Mouse (Mus musculus) gastrocnemius, adult 18-20 months (tissue): ENCODE results near the gene Fam71e1. TPM values are rescaled to one million over a fixed set of nuclear protein-coding genes. Genes with fewer than 3 reads are reported as not detected.

Experiments used
- DNase-seq: peaks from one replicate; pipeline ENCODE4 v3.0.0; 2021; ENCODE audit warnings: low spot score
- total RNA-seq, 2 experiments: library from RNA; stranded (reverse); gene quantifications; 2 replicates each; pipeline ENCODE4 v1.2.3; 2021

Fam71e1 gene
- total RNA-seq, 2 experiments from 2014 or later, result 3.5 to 5.0 TPM

DNA sequence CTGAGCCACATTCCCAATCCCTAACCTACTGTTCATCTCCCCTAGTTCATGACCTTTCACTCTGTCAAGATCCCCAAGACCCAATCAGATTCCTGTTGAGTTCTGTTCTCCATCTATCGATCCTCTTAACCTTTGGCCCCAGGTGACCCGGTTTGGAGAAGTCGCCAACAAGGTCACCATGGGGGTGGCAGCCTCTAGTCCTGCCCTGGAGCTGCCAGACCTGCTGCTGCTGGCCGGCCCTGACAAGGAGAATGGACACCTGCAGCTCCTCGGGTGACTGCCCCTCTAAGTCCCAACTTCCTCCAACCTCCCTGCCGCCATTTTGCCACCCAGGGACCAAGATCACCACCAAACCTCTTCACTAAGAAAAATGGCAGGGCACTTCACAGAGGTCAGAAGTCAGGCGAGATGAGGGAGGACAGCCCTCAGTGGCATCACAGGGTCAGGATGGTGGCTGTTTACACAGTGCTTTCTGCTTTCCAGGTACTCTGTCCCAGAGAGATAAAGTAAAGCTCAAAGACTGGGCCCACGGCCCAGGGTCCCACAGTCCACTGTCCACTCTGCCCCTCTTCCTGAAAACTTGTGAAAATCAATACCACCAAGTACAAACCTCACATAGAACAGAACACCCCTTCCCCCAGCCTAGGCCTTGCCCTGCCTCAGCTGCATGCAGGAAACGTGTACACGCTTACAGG, 1.1 kb downstream of the Fam71e1 start:
- DNase-seq, result no peak

DNA sequence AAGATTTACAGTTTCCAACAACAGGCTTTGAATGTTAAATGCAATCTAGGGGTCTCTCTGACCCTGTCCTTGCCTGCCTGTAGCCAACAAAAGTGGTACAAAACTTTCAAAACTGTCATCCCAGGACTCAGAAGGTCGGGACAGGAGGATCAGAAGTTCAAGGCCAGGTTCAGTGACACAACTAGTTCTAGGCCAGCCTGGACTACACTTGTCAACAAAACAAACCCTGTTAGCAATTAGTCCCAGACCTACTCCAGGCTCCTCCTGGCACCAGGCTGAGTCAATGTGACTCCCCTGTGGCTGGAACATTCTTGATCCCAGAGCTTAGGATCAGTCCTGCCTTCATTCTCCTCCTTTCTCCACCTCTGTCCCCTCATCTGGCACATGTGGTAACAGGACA, 2.5 kb downstream of the Fam71e1 start:
- DNase-seq, result no peak

DNA sequence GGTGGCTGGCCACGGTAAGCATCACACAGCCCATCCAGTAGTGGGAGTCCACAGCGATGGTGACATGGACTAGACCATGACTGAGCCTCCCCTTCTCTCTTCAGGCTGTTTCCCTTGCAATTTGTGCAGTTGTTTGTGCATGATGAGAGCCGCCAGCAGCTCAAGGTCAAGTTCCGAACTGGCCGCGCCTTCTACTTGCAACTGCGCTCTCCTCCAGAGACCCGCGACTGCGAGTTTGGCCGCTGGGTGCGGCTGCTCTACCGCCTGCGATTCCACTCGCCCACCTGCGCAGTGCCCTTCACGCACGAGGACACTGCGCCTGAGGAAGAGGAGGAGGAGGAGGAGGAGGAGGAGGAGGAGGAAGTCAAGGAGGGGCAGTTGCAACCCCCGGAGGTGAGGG, 3.7 kb downstream of the Fam71e1 start:
- DNase-seq, result no peak

DNA sequence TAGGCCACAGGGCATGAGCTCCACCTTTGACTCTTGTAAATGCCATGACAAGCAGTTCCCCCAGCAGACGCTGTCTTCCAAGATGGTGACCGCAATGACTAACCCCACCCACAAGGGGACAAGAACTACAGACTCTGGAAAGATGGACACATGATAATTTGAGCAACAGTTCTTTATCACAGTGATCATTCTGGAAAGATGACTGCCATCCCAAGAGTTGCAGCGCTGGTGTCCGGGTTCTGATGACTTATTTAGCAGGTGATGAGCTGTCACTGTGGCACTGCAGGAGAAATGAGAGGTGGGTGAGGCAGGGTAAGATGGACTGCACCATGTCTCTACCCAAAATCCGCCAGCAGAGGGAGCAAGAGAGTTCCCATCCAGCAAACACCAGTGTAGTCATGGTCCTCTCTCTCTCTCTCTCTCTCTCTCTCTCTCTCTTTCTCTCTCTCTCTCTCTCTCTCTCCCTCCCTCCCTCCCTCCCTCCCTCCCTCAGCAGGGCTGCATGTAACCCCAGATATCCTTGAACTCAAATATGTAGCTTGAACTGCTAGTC, 5.3 kb downstream of the Fam71e1 start:
- DNase-seq, result peak; percentile 70

DNA sequence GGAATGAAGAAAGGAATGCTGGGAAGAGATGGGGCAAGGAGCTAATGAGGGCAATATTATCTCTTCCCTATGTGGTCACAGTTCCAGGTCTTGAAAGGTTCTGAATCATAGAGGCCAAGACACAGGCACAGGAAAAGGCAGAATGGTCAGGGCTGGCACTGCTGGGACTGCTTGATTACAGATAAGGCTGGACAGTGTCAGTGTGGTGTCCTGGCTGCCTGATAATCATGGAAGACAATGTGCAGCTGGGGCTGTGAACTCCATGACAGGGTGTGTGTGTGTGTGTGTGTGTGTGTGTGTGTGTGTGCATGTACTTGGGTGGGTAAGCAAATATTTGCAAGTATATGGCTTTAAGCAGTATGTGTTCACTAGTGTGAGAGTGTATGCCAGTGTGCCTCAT, 11.1 kb downstream of the Fam71e1 start:
- DNase-seq, result no peak

DNA sequence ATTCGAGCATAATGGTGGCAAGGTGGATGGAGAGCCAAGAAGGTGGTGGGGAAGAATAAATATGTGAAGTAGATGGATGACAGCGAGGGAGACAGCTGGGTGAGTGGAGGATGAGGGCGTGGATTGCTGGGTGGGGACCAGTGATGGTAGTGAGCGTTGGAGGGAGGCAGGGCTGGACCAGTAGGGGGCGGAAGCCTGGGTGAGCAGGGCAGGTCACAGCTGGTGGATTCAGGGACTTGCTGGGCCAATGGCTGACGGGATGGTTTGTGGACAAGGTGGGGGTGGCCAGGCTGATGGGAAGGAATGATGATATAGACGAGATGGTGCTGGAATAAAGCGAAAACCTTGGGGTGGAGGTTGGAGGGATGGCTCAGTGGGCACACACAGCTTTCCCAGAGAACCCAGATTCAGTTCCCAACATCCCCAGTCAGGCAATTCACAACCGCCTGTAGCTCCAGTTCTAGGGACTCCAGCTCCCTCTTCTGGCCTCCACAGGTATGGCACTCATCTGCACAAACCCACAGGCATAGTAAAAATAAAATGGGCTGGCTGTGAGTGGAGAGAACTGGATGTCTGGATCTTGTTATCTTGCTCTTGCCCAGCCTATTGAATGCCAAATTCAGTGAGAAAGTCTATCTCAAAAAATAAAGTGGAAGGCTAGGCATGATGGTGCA, 23.0 kb downstream of the Fam71e1 start:
- DNase-seq, result no peak

DNA sequence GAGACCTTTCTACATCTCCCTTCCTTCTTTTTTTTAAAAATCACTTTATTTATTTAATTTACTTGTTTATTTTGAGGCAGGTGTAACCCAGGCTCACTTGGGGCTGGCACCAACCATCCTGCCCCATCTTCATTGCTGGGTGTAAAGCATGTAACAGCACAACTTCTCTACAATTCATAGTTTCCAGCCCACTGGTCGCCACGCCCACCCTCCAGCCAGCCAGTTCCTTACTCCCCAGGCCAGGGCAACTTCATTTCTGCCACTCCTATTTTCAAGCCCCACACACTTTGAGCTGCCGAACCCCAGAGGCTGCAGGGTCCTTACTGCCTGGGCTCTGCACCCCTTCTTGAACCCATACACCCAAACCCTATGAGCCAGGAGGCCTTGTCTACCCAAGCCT, 24.6 kb downstream of the Fam71e1 start:
- DNase-seq, result no peak

DNA sequence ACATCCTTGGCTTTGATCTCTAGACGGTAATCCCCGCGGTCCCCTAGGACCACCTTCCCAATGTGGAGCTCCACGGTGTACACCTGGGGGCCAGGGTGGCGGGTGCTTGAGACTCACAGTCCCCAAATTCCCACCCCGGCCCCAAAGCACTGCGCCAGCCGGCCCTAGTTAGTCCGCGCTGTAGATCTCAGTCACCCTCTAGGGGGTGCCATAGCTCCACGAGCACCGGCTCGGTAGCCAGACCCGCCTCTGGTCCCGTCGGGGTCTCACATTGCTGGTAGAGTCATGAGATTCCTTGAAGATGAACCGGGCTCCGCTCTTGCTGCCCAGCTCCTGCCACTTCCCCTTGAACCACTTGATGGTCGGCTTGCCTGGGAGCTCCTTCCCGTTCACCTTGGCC, 25.3 kb downstream of the Fam71e1 start:
- DNase-seq, result peak; percentile 70

DNA sequence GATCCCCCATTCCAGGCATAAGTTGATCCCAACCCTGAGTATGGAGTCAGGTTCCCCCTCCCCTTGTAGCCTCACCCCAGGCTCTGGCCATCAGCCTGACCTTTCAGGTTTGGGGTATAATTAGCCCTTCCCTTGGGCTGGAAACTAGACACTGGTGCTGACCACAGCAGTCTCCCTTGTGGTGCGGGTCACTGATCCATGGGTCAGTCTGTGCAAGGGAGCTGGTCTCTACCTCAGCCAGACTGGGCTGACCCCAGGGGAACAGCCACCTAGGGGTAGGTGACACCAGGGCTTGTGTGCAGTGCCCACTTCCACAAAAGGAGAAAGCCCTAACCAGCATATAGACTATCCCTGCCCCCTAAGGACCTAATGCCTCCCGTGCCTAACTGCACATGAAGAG, 26.7 kb downstream of the Fam71e1 start:
- DNase-seq, result peak; percentile 86

DNA sequence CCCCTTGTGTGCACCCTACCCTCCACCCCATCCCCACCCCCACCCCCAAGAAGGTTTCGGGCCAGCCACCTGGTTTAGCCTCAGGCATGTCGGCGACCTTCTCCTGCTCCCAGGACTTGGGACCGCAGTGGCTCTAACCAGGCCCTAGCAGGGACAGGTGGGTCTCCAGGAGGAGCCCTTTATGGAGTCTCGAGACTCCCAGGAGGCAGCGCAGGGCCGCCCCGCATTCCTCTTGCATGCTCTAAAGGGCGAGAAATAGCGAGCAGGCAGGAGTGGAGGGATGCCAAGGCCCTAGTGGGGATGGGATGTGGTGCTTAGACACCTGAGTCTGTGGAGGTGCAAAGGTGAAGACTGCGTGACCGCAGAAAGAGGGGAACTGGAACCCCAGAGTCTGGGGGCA, 28.1 kb downstream of the Fam71e1 start, which contains the start of gene Mybpc2:
TSS of gene Mybpc2 (minus strand) at position 155 of the 400 bp plus-strand sequence.
- DNase-seq, result peak; percentile 90

DNA sequence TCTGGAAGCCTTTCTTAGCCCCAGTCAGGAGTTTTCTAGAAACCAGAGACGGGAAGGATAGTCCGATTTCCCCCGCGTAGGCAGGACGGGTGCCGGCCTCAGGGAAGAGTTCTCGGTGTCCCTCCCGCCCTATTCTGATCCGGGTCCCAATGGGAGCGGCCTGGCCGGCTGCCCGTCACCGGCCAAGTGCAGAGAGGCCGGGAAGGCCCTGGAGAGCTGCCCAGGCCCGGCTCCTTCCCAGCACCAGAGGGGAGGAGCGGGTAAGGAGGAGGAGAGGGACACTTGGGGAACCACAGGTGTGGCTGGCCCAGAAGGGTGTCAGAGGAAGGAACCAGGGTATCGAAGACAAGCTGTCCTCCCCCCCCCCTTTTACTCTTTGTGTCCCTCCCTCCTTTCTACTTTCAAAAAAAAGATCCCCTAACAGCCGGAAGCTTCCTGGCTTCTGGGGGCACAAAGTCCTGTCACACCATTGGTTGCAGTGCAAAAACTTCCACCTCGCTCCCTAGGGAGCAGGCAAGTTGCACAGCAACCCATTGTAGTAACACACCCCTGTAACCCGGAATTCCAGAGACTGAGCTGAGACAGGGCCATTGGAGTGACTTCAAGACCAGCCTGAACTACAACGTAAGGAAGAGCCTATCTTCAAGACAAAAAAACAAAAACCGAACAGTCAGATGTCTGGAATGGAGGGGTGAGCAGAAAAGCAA, 28.9 kb downstream of the Fam71e1 start:
- peak; percentile 96 for DNase-seq

DNA sequence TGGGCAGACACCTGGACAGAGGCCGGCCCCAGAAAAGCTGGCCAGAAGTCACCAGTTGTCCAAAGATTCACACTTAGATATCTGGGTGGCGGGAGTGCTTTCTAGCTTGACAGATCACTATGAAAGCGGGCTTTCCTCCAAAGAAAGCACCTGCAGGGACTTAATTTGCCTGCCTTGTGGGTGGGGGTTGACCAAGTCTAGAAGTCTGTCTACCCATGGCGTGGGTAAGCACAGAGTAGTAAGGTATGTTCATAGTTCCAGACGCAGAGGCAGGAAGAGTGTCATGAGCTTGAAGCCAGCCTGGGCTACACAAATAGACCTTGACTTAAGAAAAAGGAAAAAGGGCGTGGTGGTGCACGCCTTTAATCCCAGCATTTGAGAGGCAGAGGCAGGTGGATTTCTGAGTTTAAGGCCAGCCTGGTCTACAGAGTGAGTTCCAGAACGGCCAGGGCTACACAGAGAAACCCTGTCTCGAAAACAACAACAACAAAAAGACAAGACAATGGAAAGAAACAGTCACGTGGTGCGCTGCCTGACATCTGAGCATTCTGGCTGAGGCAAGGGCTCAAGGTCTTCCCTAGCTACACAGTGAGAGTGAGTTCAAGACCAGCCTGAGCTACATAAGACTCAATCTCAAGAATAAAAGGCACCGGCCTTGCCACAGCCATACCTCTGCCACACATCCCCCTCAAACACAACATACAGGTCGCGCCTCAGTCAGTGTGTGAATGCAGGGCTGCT, 30.2 kb downstream of the Fam71e1 start:
- no peak for DNase-seq

DNA sequence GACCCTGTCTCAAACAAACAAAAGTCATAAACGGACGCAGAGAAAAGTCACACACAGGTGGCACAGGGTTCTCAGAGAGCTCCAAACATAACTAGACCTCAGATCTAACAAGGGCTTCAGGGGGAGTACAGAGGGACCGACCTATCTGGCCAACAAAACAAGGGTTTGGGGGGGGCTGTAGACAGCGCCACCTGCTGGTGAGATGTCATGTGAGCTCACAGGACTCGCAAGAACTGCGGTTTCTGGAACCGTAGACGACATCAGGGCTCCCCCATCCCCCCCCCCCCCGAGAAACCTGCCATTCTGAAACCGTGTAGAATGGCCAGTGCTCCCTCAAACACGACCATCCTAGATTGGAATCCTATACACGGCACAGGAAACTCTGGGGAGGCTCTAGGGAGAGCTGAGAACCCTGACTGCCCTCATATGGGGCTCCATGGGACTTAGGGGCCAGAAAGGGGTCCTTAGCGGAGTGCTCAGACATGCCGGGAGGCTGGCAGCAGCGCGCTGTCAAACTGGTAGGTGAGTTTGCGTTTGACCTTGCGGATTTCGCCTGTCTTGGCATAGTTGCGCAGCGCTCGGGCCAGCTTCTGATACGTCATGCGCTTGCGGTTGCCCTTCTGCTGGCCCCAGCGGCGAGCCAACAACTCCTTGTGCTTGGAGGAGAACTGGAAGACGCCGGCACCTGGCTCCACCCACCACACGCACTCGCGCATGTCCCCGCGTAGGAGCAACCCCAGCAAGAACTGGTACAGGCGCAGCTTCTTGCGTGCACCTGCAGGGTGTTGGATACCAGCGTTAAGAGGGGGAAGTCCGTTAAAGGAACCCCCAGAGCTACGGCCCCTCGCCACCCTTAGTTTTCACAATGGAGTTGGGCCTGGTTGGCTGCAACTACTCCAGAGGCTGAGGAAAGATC, 31.4 kb downstream of the Fam71e1 start:
- peak; percentile 91 for DNase-seq

DNA sequence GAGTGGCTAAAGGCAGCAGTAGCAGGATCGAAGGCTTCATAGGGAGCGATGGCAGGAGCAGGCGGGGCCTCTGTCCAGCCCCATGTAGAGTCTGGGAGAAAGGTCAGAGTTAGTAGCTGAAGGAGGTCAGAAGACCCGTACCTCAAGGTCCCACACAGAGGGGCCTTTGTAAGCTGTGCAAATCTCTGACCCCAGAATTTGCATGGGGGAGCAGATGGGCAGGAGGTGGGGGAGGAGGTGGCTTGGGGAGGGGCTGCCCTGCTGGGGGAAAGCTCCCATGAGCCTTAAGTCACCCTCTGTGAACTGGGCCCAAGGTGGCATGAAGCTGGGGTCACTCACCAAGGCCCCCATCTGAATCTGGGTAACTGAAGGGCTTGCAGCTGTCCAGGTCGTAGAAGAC, 33.1 kb downstream of the Fam71e1 start:
- DNase-seq, result no peak

DNA sequence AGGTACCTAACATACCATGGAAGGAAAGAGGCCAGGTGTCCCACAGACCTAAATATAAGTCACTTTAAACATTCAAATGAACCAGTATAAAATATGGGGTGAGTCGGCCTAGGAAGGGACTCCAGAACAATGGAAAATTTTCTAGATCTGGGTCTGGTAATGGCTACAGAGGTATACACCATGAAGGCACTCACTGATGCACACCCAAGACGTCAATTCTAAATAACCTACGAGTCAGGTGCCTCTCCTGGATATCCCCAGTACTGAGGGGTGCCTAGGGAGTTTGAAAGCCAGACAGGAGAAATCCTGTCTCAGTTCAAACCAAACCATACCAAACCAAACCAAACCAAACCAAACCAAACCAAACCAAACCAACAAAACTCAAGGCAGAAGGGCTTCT, 34.1 kb downstream of the Fam71e1 start:
- DNase-seq, result no peak

DNA sequence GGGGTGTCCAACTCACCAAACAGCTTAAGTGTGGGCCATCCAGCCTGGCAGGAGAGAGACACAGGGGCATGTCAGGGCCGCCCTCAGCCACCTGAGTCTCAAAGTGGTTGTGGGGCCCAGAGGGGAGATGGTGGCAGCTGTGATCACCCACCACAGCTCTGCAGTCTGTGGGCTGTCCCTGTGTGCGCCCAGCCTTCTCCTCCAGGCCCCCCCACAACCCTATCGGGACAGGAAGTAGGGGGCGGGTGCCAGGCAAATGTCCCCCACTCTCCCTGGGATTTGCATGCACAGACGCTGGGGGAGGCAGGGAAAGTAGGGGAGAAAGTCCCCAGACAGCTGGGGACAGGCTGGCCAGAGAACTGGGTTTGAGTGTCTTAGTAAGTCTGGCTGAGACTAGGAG, 34.8 kb downstream of the Fam71e1 start:
- no peak for DNase-seq

DNA sequence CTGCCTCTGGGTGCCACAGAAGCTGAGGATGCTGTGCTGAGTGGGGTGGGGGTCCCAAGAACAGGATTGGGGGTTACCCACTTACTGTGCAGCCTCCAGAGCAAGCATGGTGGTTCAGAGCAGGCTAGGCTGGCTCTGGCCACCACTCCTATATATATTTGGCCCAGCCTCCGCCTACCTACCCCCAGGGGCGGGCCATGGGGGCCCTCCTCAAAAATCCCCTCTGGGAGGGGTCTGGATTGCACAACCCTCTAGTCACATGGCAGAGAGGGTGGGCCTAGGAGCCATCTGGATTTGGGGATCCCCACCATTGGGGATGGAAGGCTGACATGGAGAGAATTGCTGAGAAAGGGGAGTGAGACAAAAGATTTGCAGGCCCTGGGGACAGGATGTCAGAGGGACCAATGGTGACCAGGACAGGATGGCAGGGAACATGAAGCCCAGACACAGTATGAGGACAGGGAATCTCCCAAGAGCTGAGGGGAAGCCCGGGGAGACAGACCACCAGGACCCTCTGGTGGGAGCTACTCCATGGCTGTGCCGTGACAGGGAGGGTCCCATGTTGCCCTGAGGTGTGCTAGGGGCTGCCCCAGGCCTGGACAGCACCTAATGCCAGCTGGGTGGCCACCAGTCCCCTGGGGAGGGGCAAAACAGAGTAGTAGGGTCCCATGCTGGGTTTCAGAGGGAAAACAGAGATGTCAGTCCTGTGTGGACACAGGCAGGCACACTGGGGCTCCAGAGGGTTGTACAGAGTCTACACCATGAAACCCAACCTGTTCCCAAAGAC, 35.8 kb downstream of the Fam71e1 start, which contains the start of gene Spib:
TSS of gene Spib (minus strand) at position 126 of the 787 bp plus-strand sequence.
- no peak for DNase-seq

DNA sequence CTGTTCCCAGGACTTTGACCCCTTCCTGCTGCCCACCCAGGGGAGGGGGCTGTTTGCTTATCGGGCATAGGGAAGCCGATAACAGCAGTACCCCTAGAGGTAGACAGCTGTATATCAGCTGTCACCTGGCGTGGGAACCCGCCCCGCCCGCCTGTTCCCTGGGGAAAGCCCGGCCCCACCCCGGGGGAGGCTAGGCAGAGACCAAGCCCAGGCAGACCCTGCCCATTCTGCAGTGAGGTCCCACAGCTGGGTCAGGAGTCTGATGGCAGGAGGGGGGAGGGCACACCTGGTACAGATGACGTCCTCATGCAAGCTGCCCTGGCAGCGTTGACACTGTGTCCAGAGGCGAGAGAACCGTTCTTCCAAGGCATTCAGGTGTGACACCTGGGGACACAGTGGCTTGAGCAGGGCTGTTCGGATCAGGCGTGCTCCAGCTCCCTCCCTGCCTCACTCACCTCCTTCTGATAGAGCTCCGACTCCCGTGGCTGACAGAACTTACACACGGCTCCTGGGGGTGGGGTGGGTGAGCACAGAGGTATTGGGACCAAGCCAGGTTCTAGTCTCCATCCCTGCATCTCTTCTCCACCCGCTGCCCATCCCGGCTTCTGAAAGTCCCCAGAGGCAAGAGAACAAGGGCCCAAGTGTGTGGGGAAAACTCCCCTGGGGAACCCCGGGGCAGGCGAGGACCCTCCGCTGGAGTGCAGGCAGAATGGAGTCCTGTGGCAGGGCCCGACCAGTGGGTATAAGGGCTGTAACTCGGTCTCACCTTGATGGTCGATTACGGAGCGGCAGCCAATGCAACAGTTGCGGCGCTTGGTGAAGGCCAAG, 36.8 kb downstream of the Fam71e1 start:
- DNase-seq, result no peak

DNA sequence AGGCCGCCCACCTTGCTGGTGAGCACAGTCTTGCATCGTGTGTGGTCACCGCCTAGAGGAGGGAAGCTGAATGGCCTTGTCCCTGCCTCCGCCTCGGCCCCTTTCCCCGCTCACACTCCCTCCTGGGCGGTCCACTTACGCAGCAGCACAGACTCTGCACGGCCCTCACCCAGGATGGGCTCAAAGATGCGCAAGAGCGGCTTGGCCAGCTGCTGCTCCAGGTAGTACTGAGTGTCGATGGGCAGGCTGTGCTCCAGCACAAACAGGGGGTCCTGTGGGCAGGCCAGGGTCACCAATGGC, 37.3 kb downstream of the Fam71e1 start:
- DNase-seq, result no peak
